Mouse (Mus musculus) 3134 (cell line): ENCODE measurements at regions not wholly inside any gene's neighbourhood (a gene's known extent, or its start where the extent isn't known, plus 50 kb on each side); places are given as distances from the start of the nearest gene placed in this dataset.
"Not testable (repeated sequence)": the region's sequence is repeated elsewhere in the genome, so short reads cannot be mapped to it uniquely, and the experiment has no call there.

Experiments
- DNase-seq: peaks from one replicate; pipeline ENCODE4 v3.0.0-alpha.2; 2011; ENCODE audit warnings: low spot score; ENCODE audit not compliant: insufficient read length; ENCODE audit errors: extremely low read depth

GRCm38 (mm10) chr12:29048596-29048995 lies 297.0 kb downstream of the Eipr1 start:
- DNase-seq, result not testable (repeated sequence)

DNA sequence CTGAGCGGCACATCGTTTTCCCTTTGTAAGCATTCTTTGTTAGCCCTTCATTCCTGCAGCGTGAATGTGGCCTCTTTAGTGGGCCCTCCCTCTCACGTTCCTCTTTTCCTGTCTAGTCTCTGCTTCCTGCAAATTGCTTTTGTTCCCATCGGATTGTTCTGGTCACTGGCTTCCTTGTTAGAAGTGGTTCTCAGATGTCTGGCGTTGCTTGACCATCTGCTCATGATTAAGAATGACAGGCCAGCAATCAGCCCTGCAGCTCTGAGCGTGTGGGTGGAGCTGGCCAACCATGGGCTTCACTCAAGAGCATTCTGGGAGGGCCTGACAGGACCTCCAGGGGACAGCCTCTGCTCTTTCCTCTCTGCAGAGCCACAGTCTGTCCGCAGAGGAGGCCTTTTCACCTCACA lies 297.5 kb downstream of the Eipr1 start:
- DNase-seq, result no peak

GRCm38 (mm10) chr12:29049801-29050200 lies 298.2 kb downstream of the Eipr1 start:
- DNase-seq, result no peak

- no peak for DNase-seq
These were observed 299.1 kb downstream of the Eipr1 start for GRCm38 (mm10) chr12:29050516-29051251.

GRCm38 (mm10) chr12:29054367-29054766 lies 302.8 kb downstream of the Eipr1 start:
- no peak for DNase-seq

- DNase-seq, result no peak
These were observed 310.5 kb downstream of the Eipr1 start for GRCm38 (mm10) chr12:29062025-29062637.

DNA sequence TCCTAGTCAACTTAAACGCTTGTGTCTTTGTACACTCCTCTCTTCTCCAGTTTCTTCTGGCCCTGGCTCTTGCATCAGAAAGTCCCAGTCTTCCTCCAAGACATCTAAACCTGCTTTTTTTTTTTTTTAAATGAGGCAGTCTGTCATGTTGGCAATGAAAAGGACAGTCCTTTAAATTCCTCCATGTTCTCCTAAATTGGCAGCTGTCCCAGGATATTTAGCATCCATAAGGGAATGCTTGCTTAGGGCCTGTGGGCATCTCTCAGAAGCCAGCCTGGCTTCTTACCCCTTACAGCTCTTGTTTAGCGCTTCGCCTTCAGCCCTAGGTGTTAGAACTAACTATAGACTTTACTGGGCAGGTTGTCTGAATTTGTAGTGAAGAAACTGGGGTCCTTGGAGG lies 311.2 kb downstream of the Eipr1 start:
- no peak for DNase-seq

DNA sequence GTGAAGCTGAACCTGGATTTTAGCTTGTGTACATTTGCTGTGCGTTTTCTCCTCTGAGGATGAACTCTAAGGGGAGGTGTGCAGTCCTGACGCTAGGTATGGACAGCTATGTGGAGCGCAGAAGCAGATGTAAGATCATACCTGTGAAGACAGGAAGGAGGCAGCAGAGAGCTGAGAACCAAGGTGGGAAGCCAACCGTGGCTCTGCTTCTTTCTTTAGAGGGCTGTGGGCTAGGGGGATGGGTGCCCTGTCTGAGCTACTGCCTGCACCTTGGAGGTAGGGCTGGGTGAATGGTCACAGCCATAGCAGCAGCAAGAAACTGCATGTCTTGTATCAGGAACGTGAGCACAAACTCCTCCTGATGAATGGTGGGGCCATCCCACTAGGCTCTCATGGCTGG lies 316.6 kb downstream of the Eipr1 start:
- no peak for DNase-seq

DNA sequence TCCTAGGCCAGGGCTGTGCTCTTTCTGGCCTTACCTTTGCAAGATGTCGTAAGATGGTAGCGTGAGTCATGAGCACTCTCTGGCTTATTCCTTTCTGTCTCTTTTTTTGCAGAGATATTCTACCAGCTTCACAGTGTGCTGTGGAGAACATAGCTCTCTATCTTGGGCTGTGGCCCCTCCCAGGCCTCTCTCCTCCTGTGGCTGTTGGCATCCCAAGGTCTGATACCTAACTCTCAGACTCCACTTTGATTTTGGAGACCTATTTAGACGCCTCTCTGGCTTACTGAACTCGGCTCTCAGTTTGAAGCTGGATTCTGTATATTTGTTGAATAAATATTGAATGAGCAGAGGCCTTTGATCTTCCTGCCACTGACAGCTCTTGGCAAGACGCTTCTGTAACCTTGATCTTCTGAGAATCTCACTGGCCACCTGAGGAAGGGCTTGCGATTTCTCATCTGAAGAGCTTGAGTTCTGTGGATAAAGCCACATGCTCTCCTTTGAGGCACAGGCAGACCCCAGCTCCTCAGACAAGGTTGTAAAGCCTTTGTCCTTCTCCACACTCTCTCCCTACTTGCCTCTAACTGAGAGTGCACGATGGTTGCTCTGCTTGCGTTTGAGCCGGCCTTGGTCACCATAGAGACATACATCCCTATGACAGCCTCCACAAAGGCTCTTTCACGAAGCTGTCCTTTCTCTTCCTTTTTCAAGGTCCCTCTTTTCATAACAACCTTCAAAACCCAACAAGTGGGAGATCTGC lies 323.7 kb downstream of the Eipr1 start:
- DNase-seq, result no peak

DNA sequence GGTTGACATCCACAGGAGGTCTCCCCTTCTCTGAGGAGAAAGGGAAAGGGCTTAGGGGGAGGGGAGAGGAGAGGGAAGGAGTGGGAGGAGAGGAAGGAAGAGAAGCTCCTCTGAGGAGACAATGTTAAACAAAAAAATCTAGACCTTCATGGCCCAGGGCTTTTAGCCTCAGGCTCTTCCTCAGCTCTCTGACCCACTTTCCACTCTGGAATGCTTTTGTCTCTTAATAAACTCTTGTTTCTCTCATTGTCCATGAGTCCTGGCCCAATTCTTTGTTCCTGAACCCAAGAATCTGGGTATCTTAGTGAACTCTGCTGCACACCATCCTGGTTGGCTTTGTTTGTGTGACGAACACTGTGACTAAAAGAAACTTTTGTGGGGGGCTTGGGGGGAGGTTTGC lies 325.0 kb downstream of the Eipr1 start:
- DNase-seq, result no peak

DNA sequence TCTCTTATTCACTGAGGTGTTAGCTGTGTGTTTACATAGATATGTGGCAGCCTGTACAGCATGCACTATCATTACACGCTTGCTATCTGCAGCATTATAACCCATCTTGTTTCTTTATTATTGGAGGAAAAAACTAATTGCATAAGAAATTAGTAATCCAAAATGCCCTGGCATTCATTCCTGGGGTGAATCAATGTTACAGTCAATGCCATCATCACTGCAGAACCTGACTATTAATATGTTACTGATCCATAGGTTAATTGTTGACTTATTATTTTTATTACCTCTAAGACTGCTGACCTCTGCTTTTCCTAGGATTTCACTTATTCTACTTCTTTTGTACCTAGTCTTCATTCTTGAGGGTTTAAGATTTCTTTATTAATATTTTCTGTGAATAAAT lies 327.4 kb downstream of the Eipr1 start:
- DNase-seq, result no peak

GRCm38 (mm10) chr12:29083426-29084221 lies 332.0 kb downstream of the Eipr1 start:
- no peak for DNase-seq

DNA sequence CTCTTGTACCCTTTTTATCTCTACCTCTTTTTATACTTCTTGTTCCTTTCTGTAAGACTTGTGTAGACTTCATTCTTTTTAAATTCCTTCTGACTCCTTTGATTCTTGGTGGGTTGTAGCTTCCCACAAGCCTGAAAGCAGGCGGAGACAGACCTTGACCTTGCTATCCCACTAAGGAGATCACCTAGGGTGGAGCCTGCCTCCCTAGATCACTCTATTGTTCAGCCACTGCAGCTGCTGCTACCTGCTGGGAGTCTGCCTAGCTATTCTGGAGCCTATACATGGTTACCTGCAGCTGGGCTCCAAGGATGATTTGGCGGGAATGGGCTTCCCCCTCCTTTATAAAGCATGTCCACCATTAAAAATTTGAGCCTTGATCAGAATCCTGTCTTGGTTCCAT lies 335.6 kb downstream of the Eipr1 start:
- not testable (repeated sequence) for DNase-seq

DNA sequence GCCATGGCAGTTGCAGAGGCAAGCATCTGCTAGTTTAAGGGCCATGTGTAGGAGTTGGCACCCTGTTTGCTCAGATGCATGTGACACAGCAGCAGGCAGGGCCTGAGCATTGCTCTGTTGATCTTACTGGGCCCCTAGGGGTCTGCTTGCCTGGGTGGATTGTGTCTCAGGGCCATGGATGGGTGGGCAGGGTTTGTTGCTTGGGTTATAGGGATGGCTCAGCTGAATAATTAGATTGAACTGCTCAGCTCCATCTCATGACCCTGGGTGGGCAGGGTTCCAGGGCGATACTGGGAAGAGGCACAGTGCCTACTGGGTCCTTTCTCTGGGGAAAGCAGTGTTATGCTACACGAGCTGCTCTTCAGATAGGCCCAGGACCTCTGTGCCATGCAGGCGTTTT lies 338.0 kb downstream of the Eipr1 start:
- no peak for DNase-seq

GRCm38 (mm10) chr12:29090451-29090850 lies 338.8 kb downstream of the Eipr1 start:
- DNase-seq, result no peak

GRCm38 (mm10) chr12:29095406-29096032 lies 343.9 kb downstream of the Eipr1 start:
- no peak for DNase-seq

DNA sequence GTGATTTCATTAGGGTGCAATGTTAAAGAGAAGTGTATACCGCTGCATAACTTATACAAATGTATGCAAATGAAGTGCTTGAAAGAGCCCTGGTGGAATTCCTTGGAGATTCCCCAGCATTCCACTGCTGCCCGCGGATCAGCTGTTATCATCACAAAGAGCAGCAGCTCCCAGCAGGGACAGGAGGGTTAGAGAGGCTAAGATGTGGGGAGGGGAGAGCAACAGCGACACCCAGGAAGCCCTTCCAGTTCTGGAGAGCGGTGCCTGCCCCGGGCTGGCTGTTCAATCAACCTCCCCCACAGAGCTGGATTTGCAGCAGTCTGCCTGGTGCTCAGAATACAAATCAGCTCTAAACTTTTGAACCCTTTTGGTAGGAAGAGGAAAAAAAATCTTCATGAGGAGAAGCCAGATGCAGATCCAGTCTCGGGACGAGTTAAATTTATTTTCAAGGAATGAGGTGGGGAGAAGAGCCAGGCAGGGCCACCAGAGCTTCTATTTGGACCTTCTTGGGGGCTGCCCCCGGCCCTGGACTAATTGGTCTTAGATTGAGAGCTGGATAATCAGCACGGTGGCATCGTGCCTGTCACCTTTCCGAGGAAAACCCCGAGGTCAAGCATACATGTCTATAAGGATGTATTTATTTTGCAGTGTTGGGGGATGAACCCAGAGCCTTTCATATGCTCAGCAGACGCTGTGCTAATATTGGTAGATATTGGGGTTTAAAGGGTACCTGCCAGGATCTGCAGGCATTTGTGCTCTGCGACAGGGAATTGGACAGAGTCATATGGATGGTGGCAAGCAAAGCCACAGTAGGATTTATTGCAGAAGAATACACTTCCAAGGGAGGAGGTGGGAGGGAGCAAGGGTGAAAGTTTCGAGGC lies 344.7 kb downstream of the Eipr1 start:
- DNase-seq, result no peak

GRCm38 (mm10) chr12:29100042-29100570 lies 348.5 kb downstream of the Eipr1 start:
- DNase-seq, result no peak
